Mouse (Mus musculus) layer of hippocampus, adult 2 months (tissue): ENCODE results near the gene Myrf. TPM values are rescaled to one million over a fixed set of nuclear protein-coding genes. Genes with fewer than 3 reads are reported as not detected.
A peak's percentile ranks its signal among the peaks of the same experiment; 100 is the strongest.
"Not testable (repeated sequence)": the region's sequence is repeated elsewhere in the genome, so short reads cannot be mapped to it uniquely, and the experiment has no call there.

Source experiments
- DNase-seq, 2 experiments: peaks; one replicate each; pipeline ENCODE4 v3.0.0; 2022; ENCODE audit warnings: low spot score in 2 of 2
- H3K27ac ChIP-seq: fragments of 200-600 bp; 2 replicates; pipeline ENCODE4 v1.8.1; 2022
- H3K4me3 ChIP-seq: fragments of 200-600 bp; 2 replicates; pipeline ENCODE4 v1.8.1; 2022; ENCODE audit warnings: mild to moderate bottlenecking
- CTCF ChIP-seq: fragments of 200-600 bp; conservative IDR thresholded peaks from 2 replicates; pipeline ENCODE4 v1.8.1; 2022; ENCODE audit warnings: antibody characterized with exemption, mild to moderate bottlenecking, moderate library complexity
- total RNA-seq, 2 experiments: library from RNA; stranded (reverse); gene quantifications; 2 replicates each; pipeline ENCODE4 v1.2.3; 2021

Gene Myrf
- total RNA-seq, 2 experiments from 2014 or later: 27.0 to 27.8 TPM

GRCm38 (mm10) chr19:10176941-10177372, 63.6 kb downstream of the Myrf start:
- no peak for DNase-seq
- no peak for TF ChIP-seq CTCF
- no peak overlapping the region for H3K4me3 ChIP-seq
- H3K27ac ChIP-seq: no peak overlapping the region

- TF ChIP-seq CTCF: no peak
- Histone ChIP-seq H3K4me3 (no peak overlapping the region), H3K27ac (no peak overlapping the region)
- no peak for DNase-seq
These were observed 64.1 kb downstream of the Myrf start for GRCm38 (mm10) chr19:10176477-10176876.

- H3K4me3 ChIP-seq: no peak overlapping the region
- DNase-seq: no peak
- no peak for TF ChIP-seq CTCF
- no peak overlapping the region for H3K27ac ChIP-seq
These were observed 65.6 kb downstream of the Myrf start for GRCm38 (mm10) chr19:10174956-10175355.

GRCm38 (mm10) chr19:10173844-10174539, 66.6 kb downstream of the Myrf start:
- no peak overlapping the region for H3K4me3 ChIP-seq
- no peak overlapping the region for H3K27ac ChIP-seq
- no peak for DNase-seq
- TF ChIP-seq CTCF: no peak

GRCm38 (mm10) chr19:10173116-10173718, 67.3 kb downstream of the Myrf start:
- no peak for TF ChIP-seq CTCF
- no peak overlapping the region for H3K27ac ChIP-seq
- H3K4me3 ChIP-seq: no peak overlapping the region
- no peak for DNase-seq

- no peak for TF ChIP-seq CTCF
- DNase-seq: peak in 1 of 2 experiments; percentile 66
- Histone ChIP-seq H3K4me3 (no peak overlapping the region), H3K27ac (peak overlapping the region; percentile 51; the same call in 1 of the 2 replicates)
These were observed 68.7 kb downstream of the Myrf start for GRCm38 (mm10) chr19:10171846-10172245.

GRCm38 (mm10) chr19:10171359-10171758, 69.2 kb downstream of the Myrf start:
- no peak for TF ChIP-seq CTCF
- no peak for DNase-seq
- peak overlapping the region; percentile 33; the same call in 1 of the 2 replicates for H3K27ac ChIP-seq
- no peak overlapping the region for H3K4me3 ChIP-seq

- no peak for TF ChIP-seq CTCF
- DNase-seq: no peak
- H3K4me3 ChIP-seq: no peak overlapping the region
- no peak overlapping the region for H3K27ac ChIP-seq
These were observed 70.1 kb downstream of the Myrf start for GRCm38 (mm10) chr19:10170466-10170865.

- not testable (repeated sequence) for H3K4me3 ChIP-seq, H3K27ac ChIP-seq, DNase-seq
These were observed 70.7 kb downstream of the Myrf start for GRCm38 (mm10) chr19:10169692-10170330.

- no peak for DNase-seq
- TF ChIP-seq CTCF: no peak
- no peak overlapping the region for H3K27ac ChIP-seq
- H3K4me3 ChIP-seq: no peak overlapping the region
These were observed 71.4 kb downstream of the Myrf start for GRCm38 (mm10) chr19:10169179-10169578.

GRCm38 (mm10) chr19:10168441-10168840, 72.1 kb downstream of the Myrf start:
- H3K27ac ChIP-seq: no peak overlapping the region
- no peak for TF ChIP-seq CTCF
- no peak for DNase-seq
- H3K4me3 ChIP-seq: no peak overlapping the region

- TF ChIP-seq CTCF: no peak
- H3K27ac ChIP-seq: no peak overlapping the region
These were observed 72.6 kb downstream of the Myrf start for GRCm38 (mm10) chr19:10167951-10168350.

GRCm38 (mm10) chr19:10167112-10167511, 73.4 kb downstream of the Myrf start:
- Histone ChIP-seq H3K27ac (no peak overlapping the region), H3K4me3 (no peak overlapping the region)
- TF ChIP-seq CTCF: no peak
- no peak for DNase-seq

More at GRCm38 (mm10) chr19:10167951-10168350, 72.6 kb downstream of the Myrf start:
- H3K4me3 ChIP-seq: no peak overlapping the region
- no peak for DNase-seq

- not testable (repeated sequence) for H3K4me3 ChIP-seq, DNase-seq, H3K27ac ChIP-seq
These were observed 74.6 kb downstream of the Myrf start for GRCm38 (mm10) chr19:10165928-10166327.
